14 mouse cellular contexts compared by ENCODE assay signal in the genomic region with DNA sequence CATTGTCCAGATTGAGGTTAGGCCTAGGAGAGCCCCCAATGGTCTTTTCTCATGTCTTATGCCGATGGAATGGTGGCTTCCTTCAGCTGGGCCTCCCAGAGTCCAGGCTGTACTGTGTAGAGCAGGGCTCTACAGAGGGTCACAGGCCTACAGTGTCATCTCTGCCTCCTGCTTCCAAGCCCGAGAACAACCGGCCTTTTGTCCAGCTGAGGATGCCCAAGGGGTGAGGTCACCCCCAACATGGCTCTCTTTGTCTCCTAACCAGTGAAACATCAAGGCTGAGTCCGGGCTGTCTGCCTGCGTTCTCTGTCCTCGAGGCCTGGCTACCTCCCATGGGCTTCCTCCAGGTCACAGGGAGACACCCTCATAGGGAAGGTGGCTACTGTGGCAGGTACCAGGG. TPM values are rescaled to one million over a fixed set of nuclear protein-coding genes. Genes with fewer than 3 reads are reported as not detected.
A peak's percentile ranks its signal among the peaks of the same experiment; 100 is the strongest.
DNase-seq lines count a peak whose midpoint lies in the region; ATAC-seq and TF ChIP-seq lines count a peak whose summit lies in the region.
"Had no signal": no experiment of that assay in that cellular context is flagged by ENCODE, and none has a peak within 500 bp of the region (broad histone marks: within the 10 kb centered on the region; RNA-seq: fewer than 3 reads in every experiment).

No protein-coding gene starts in this region.

- no peak overlapping the region for H3K9ac ChIP-seq in forebrain, embryonic 16.5 days (replicated peaks; ENCODE audit: low read depth, low read length)
- no peak overlapping the region for H3K9ac ChIP-seq in embryonic facial prominence, embryonic 15.5 days
- H3K9ac ChIP-seq in stomach, embryonic 15.5 days: no peak overlapping the region
- H3K9ac ChIP-seq: forebrain, embryonic 13.5 days; kidney, embryonic 15.5 days; neural tube, embryonic 13.5 days had no signal

- H3K9me3 ChIP-seq in forebrain, embryonic 10.5 days: no peaks in the 10 kb centered on the region
- no peaks in the 10 kb centered on the region for H3K9me3 ChIP-seq in forebrain, embryonic 16.5 days (ENCODE audit: control insufficient read depth, low read length)
- no peaks in the 10 kb centered on the region for H3K9me3 ChIP-seq in embryonic facial prominence, embryonic 15.5 days (replicated peaks)
- no peaks in the 10 kb centered on the region for H3K9me3 ChIP-seq in stomach, embryonic 15.5 days
- H3K9me3 ChIP-seq: forebrain, embryonic 13.5 days; kidney, embryonic 15.5 days; neural tube, embryonic 13.5 days had no signal

- peaks cover 55% of the 10 kb centered on the region for H3K27me3 ChIP-seq in forebrain, embryonic 10.5 days (ENCODE audit: poor library complexity, severe bottlenecking)
- no peaks in the 10 kb centered on the region for H3K27me3 ChIP-seq in forebrain, embryonic 16.5 days (replicated peaks; ENCODE audit: control insufficient read depth, insufficient read depth, low read length)
- H3K27me3 ChIP-seq in embryonic facial prominence, embryonic 15.5 days: no peaks in the 10 kb centered on the region; the same call in none of the 2 replicates
- H3K27me3 ChIP-seq in stomach, embryonic 15.5 days (replicated peaks): peaks cover 5% of the 10 kb centered on the region; the same call in 1 of the 2 replicates
- H3K27me3 ChIP-seq: kidney, embryonic 15.5 days; neural tube, embryonic 13.5 days had no signal

- 48% methylated on average over 6 of the region's 6 CpGs for WGBS in forebrain, embryonic 10.5 days
- WGBS in forebrain, embryonic 16.5 days: 46% methylated on average over 6 of the region's 6 CpGs
- WGBS in embryonic facial prominence, embryonic 15.5 days: 58% methylated on average over 6 of the region's 6 CpGs
- 64% methylated on average over 6 of the region's 6 CpGs for WGBS in stomach, embryonic 15.5 days

- H3K4me3 ChIP-seq in forebrain, embryonic 10.5 days: no peak overlapping the region
- no peak overlapping the region for H3K4me3 ChIP-seq in forebrain, embryonic 16.5 days (replicated peaks; ENCODE audit: low read length)
- H3K4me3 ChIP-seq in left cerebral cortex, adult 2 months: no peak overlapping the region
- no peak overlapping the region for H3K4me3 ChIP-seq in embryonic facial prominence, embryonic 15.5 days (replicated peaks)
- no peak overlapping the region for H3K4me3 ChIP-seq in stomach, embryonic 15.5 days (replicated peaks)
- H3K4me3 ChIP-seq: forebrain, embryonic 13.5 days; kidney, embryonic 15.5 days; neural tube, embryonic 13.5 days had no signal

- DNase-seq in forebrain, embryonic 10.5 days (ENCODE audit: extremely low spot score, low spot score): no peak
- DNase-seq in left cerebral cortex, adult 2 months (ENCODE audit: extremely low spot score in 1 of 2, low spot score in 2 of 2): no peak
- DNase-seq in left cerebral cortex, postnatal 14 days (ENCODE audit: low spot score in 2 of 2): no peak
- DNase-seq in kidney, adult 8-10 months: no peak
- DNase-seq: heart, postnatal 36 days; thymus, postnatal 25 days had no signal

- no peaks in the 10 kb centered on the region for H3K36me3 ChIP-seq in forebrain, embryonic 10.5 days (replicated peaks)
- no peaks in the 10 kb centered on the region for H3K36me3 ChIP-seq in forebrain, embryonic 16.5 days (ENCODE audit: control insufficient read depth, insufficient read depth)
- no peaks in the 10 kb centered on the region for H3K36me3 ChIP-seq in embryonic facial prominence, embryonic 15.5 days
- H3K36me3 ChIP-seq in stomach, embryonic 15.5 days: no peaks in the 10 kb centered on the region
- H3K36me3 ChIP-seq: kidney, embryonic 15.5 days; neural tube, embryonic 13.5 days had no signal

- no peak for TF ChIP-seq CTCF in left cerebral cortex, adult 2 months (IDR thresholded peaks at IDR 0.05)

- no peak for ATAC-seq in forebrain, embryonic 16.5 days
- ATAC-seq in embryonic facial prominence, embryonic 15.5 days (ENCODE audit: insufficient number of reproducible peaks, low FRiP score, low TSS enrichment, low read depth): no peak
- ATAC-seq in stomach, embryonic 15.5 days (ENCODE audit: insufficient read depth, low FRiP score, low read depth): no peak
- ATAC-seq in activated CD4-positive, CD25-positive, alpha-beta regulatory T cell, adult 4 months: no peak
- ATAC-seq: forebrain, embryonic 13.5 days had no signal

- intact Hi-C loops in left cerebral cortex, adult 2 months (cut with DNase I): no loop called here
- intact Hi-C loops in left cerebral cortex, postnatal 14 days (cut with DNase I): no loop called here

- peaks cover 51% of the 10 kb centered on the region for H3K4me1 ChIP-seq in forebrain, embryonic 10.5 days
- H3K4me1 ChIP-seq in forebrain, embryonic 16.5 days (replicated peaks; ENCODE audit: control insufficient read depth, insufficient read depth, low read length): peaks cover 4% of the 10 kb centered on the region
- peaks cover 41% of the 10 kb centered on the region for H3K4me1 ChIP-seq in embryonic facial prominence, embryonic 15.5 days
- H3K4me1 ChIP-seq in stomach, embryonic 15.5 days: peaks cover 19% of the 10 kb centered on the region

- H3K4me2 ChIP-seq in forebrain, embryonic 16.5 days (ENCODE audit: low read length): no peak overlapping the region
- H3K4me2 ChIP-seq in embryonic facial prominence, embryonic 15.5 days (replicated peaks): no peak overlapping the region
- H3K4me2 ChIP-seq in stomach, embryonic 15.5 days: no peak overlapping the region
- H3K4me2 ChIP-seq: forebrain, embryonic 13.5 days; kidney, embryonic 15.5 days; neural tube, embryonic 13.5 days had no signal

- peak overlapping the region; percentile 78 for H3K27ac ChIP-seq in forebrain, embryonic 10.5 days
- H3K27ac ChIP-seq in forebrain, embryonic 16.5 days (ENCODE audit: low read length): no peak overlapping the region
- peak overlapping the region; percentile 24; the same call in 1 of the 2 replicates for H3K27ac ChIP-seq in left cerebral cortex, adult 2 months
- H3K27ac ChIP-seq in embryonic facial prominence, embryonic 15.5 days (replicated peaks): peak overlapping the region; percentile 77
- H3K27ac ChIP-seq in stomach, embryonic 15.5 days: peak overlapping the region; percentile 21
- H3K27ac ChIP-seq: forebrain, embryonic 13.5 days; neural tube, embryonic 13.5 days had no signal

RNA-seq across cellular contexts. Expression of a gene that starts 34.3 kb away (rescaled TPM):
- 273 and 276 TPM in 2 replicates for polyA plus RNA-seq in forebrain, embryonic 10.5 days (2016; fragmentation: Nextera tagmentation; extraction: Ambion mirVana)
- polyA plus RNA-seq in forebrain, embryonic 16.5 days (2015; fragmentation: Nextera tagmentation; extraction: Ambion mirVana): 182 and 185 TPM in 2 replicates
- 10 to 100 TPM; 70.0 to 74.0 TPM for total RNA-seq in left cerebral cortex, adult 2 months (2021)
- 10 to 100 TPM; 82.5 to 86.3 TPM for total RNA-seq in left cerebral cortex, postnatal 14 days (2021)
- polyA plus RNA-seq in embryonic facial prominence, embryonic 15.5 days (2015; fragmentation: Nextera tagmentation; extraction: Ambion mirVana): 162 and 186 TPM in 2 replicates
- 225 and 238 TPM in 2 replicates for polyA plus RNA-seq in stomach, embryonic 15.5 days (2015; fragmentation: Nextera tagmentation; extraction: Ambion mirVana)
- polyA plus RNA-seq in activated CD4-positive, CD25-positive, alpha-beta regulatory T cell, adult 4 months (2017; shearing (Covaris generic)): 100 to 1,000 TPM; 131 to 144 TPM

RNA-seq across cellular contexts. Expression of a gene that starts 44.9 kb away (rescaled TPM):
- 12.3 and 14.6 TPM in 2 replicates for polyA plus RNA-seq in forebrain, embryonic 10.5 days (2016; fragmentation: Nextera tagmentation; extraction: Ambion mirVana)
- 8.2 and 8.7 TPM in 2 replicates for polyA plus RNA-seq in forebrain, embryonic 16.5 days (2015; fragmentation: Nextera tagmentation; extraction: Ambion mirVana)
- total RNA-seq in left cerebral cortex, adult 2 months (2021): 1 to 10 TPM in 1 of 2 experiments, under 1 TPM in 1; 0.93 to 1.3 TPM
- 1 to 10 TPM in 1 of 2 experiments, under 1 TPM in 1; 0.94 to 2.0 TPM for total RNA-seq in left cerebral cortex, postnatal 14 days (2021)
- 48.1 and 48.8 TPM in 2 replicates for polyA plus RNA-seq in embryonic facial prominence, embryonic 15.5 days (2015; fragmentation: Nextera tagmentation; extraction: Ambion mirVana)
- polyA plus RNA-seq in stomach, embryonic 15.5 days (2015; fragmentation: Nextera tagmentation; extraction: Ambion mirVana): 10.2 and 10.9 TPM in 2 replicates
- polyA plus RNA-seq in activated CD4-positive, CD25-positive, alpha-beta regulatory T cell, adult 4 months (2017; shearing (Covaris generic)): not detected
- total RNA-seq: common myeloid progenitor, adult 5-6 weeks had no signal
